Mouse (Mus musculus) small intestine, adult 2 months (tissue): ENCODE data around the gene B3galt4.
A peak's percentile ranks its signal among the peaks of the same experiment; 100 is the strongest.
"Not testable (repeated sequence)": the region's sequence is repeated elsewhere in the genome, so short reads cannot be mapped to it uniquely, and the experiment has no call there.

ENCODE experiments used
- CTCF ChIP-seq: fragments of 200-500 bp; IDR thresholded peaks from 2 replicates; pipeline ENCODE4 v1.5.1; 2012; ENCODE audit warnings: low read depth, mild to moderate bottlenecking, control low read depth, inconsistent platforms, low read length, moderate library complexity, mixed read lengths; ENCODE audit not compliant: insufficient replicate concordance, insufficient read length; ENCODE audit errors: extremely low read depth
- POLR2A ChIP-seq: fragments of 200-500 bp; IDR thresholded peaks from 2 replicates; pipeline ENCODE4 v1.6.1; 2012; ENCODE audit warnings: low read depth, mild to moderate bottlenecking, control low read depth, inconsistent platforms, low read length, moderate library complexity

- TF ChIP-seq CTCF, result 0 out of 2 replicates have a peak, but pooled peaks have one; percentile 28
- TF ChIP-seq POLR2A, result not testable (repeated sequence)
Measured at GRCm38 (mm10) chr17:33981192-33981909, 30.1 kb upstream of the B3galt4 start.
